Mouse (Mus musculus) limb, embryonic 10.5 days (tissue): Measurements from ENCODE around the gene Jag1. TPM values are rescaled to one million over a fixed set of nuclear protein-coding genes. Genes with fewer than 3 reads are reported as not detected.

Experiments
- DNase-seq: peaks from one replicate; pipeline ENCODE4 v3.0.0-alpha.2; 2017; ENCODE audit warnings: low spot score
- H3K27ac ChIP-seq: fragments of 300-500 bp; sonication (generic); 2 replicates; pipeline ENCODE4 v1.5.1; 2016; ENCODE audit warnings: mild to moderate bottlenecking
- H3K27me3 ChIP-seq: fragments of 300-500 bp; sonication (generic); 2 replicates; pipeline ENCODE4 v1.6.1; 2016; ENCODE audit warnings: low read depth, mild to moderate bottlenecking; ENCODE audit not compliant: poor library complexity, severe bottlenecking
- H3K36me3 ChIP-seq: fragments of 300-500 bp; sonication (generic); 2 replicates; pipeline ENCODE4 v1.6.1; 2016; ENCODE audit warnings: mild to moderate bottlenecking, moderate library complexity
- H3K4me1 ChIP-seq: fragments of 300-500 bp; sonication (generic); 2 replicates; pipeline ENCODE4 v1.6.1; 2016
- H3K4me3 ChIP-seq: fragments of 300-500 bp; sonication (generic); 2 replicates; pipeline ENCODE4 v1.5.1; 2016; ENCODE audit warnings: mild to moderate bottlenecking, moderate library complexity
- H3K9me3 ChIP-seq: fragments of 300-500 bp; sonication (generic); replicated peaks from 2 replicates; pipeline ENCODE4 v1.6.1; 2016; ENCODE audit warnings: mild to moderate bottlenecking
- WGBS: fragments of 180-500 bp; shearing (Covaris S2); methylation state at CpG from one replicate; pipeline ENCODE4 v1.1.7; 2016; 5-methylcytosine and 5-hydroxymethylcytosine counted together
- polyA plus RNA-seq: library from polyadenylated mRNA; unstranded; fragments of >200 nt; fragmentation: Nextera tagmentation; extraction: Ambion mirVana; gene quantifications from 2 replicates; pipeline ENCODE4 v1.2.1, GENCODE M21; 2016

Jag1 gene
- polyA plus RNA-seq, 1 experiment from 2014 or later = 14.7 TPM

DNA sequence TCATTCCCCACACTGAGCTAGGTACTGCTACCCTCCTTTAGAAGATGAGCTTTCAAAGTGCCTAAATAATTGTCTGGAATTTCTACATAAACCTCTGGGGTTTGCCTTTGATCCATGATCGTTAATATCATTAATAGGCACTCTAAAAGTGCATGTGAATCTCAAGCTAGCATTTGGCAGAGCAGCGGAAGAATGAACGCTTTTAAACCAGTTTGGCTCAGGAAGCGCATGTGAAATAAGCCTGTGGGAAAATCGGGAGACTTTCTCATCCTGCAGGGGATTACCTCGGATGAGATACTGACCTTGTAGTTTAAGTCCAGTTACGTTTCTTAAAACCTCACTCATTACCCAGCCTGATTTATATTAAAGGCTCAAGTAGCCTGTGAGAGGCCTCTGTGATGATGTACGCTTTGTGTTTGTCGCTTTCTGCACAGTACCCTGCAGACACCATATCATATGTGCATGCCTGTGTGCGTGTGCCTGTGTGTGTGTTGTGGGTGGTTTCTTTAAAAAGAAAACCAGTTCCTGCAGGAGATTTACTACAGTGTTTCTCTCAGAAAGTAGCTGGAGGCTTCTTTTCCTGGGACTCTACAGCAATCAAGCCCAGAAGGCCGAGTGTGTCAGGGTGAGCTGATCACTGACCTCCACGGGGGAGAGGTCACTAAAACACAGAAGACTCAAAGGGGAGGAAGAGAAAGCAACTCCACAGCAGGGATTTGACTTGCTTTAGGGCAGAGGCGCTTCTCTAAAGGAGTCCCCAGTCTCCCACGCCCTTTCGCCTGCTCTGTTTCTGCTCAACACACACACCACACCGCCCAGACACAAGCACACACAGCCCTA, 42.8 kb downstream of the Jag1 start:
- WGBS = 34% methylated on average over 15 of the region's 16 CpGs
- peak; percentile 34 for DNase-seq
- no peak overlapping the region for H3K27ac ChIP-seq

DNA sequence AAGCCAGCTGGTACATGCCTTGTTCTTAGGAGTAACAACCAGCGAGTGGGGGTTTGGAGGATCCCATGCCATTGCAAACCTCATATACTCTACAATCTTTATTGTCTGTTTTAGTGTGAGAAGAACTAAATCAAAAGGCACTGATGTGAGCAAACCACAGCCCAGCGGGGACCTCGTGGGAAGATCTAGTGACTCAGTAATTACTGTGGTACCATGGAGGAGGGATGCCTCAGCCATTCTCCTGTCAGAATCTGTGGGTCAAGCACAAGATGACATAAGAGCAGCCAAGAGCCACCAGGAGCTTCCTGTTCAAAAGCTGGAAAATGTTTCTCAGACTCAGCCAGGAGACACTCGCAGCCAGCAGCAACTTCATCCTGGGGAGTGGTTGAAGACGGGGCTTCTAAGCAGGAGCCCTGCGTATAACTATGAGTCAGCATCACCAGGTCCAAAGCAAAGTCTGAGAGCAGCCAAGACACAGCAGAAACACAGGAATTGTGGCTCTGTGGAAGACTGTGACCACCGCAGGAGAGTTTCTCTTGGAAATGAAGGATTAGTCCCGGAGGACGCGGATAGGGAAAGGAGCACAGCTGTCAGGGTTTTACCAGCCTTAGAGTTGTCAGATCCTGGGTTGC, 48.8 kb downstream of the Jag1 start:
- 90% methylated on average over 10 of the region's 10 CpGs for whole genome bisulfite sequencing
- no peaks in the 10 kb centered on the region for H3K4me1 ChIP-seq
- H3K4me3 ChIP-seq = no peak overlapping the region
- DNase-seq = peak; percentile 25
- no peaks in the 10 kb centered on the region for H3K36me3 ChIP-seq
- no peaks in the 10 kb centered on the region for H3K9me3 ChIP-seq
- H3K27me3 ChIP-seq = no peaks in the 10 kb centered on the region
- no peak overlapping the region for H3K27ac ChIP-seq

More for the DNA sequence above, 42.8 kb downstream of the Jag1 start:
- Histone ChIP-seq H3K9me3 (no peaks in the 10 kb centered on the region), H3K4me3 (no peak overlapping the region), H3K27me3 (no peaks in the 10 kb centered on the region), H3K36me3 (no peaks in the 10 kb centered on the region), H3K4me1 (peaks cover 15% of the 10 kb centered on the region)

DNA sequence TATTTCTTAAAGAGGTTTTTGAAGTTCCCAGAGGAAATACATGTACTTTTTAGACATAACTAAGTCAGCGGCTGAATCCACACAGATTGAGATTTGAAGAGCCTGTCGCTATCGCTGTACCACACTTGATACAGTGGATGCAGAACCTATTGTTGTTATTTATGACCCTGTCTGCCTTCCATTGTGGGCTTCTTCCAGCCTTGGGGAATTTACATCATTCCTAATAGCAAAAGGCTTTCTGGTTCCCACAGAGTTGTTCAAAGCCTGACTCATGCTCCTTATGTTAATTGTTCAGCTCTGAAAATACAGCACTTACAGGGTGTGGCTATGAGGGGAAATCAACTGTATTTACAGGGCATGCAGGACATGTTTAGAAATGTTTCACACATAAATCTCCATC, 51.9 kb downstream of the Jag1 start:
- H3K4me1 ChIP-seq = no peaks in the 10 kb centered on the region
- no peaks in the 10 kb centered on the region for H3K27me3 ChIP-seq
- H3K4me3 ChIP-seq = no peak overlapping the region
- no peaks in the 10 kb centered on the region for H3K9me3 ChIP-seq
- DNase-seq = no peak
- no peak overlapping the region for H3K27ac ChIP-seq
- WGBS = 97% methylated on average over 3 of the region's 3 CpGs
- H3K36me3 ChIP-seq = no peaks in the 10 kb centered on the region

DNA sequence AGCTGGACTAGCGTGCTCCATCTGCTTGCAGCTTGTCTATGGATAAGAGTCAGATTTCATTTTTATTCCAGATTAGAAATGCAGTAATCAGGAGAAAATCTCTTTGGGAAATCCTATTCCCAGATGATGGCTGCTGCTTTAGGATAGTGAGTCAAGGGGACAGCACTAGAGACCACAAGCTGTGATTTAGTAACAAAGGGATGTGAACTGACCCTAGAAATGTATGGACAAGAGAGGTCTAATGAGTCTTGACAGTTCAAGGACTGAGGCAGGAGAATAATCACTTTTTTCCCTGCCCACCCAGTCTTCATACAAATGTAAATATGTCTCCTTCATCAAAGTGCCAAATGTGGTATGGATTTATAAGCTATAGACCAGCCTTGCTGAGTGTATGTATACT, 52.6 kb downstream of the Jag1 start:
- H3K4me1 ChIP-seq = no peaks in the 10 kb centered on the region
- no peak for DNase-seq
- no peaks in the 10 kb centered on the region for H3K27me3 ChIP-seq
- no peaks in the 10 kb centered on the region for H3K9me3 ChIP-seq
- H3K36me3 ChIP-seq = no peaks in the 10 kb centered on the region
- H3K4me3 ChIP-seq = no peak overlapping the region
- 86% methylated on average over 1 of the region's 1 CpGs for WGBS
- H3K27ac ChIP-seq = no peak overlapping the region

DNA sequence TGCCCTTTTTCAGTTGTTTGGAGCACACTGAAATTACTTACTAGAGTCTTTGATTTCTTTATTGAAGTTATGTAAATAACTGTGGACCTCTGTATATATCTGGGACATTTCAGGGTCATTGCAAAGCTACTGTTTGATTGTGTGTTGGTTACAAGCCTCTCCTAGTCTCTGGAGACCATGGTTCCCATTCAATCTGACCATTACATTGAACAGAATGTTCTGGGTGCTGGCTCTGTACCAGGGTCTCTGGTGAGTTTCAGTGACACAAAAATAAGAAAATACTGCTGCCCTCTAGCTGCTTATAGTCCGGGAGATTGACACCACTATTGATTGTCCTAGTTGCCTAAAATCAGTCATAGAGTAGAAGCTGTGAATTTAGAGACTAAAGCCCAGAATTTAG, 66.5 kb downstream of the Jag1 start:
- Histone ChIP-seq H3K9me3 (no peaks in the 10 kb centered on the region), H3K27ac (no peak overlapping the region), H3K4me3 (no peak overlapping the region), H3K27me3 (no peaks in the 10 kb centered on the region), H3K36me3 (no peaks in the 10 kb centered on the region; the same call in 1 of the 2 replicates), H3K4me1 (no peaks in the 10 kb centered on the region)
- WGBS = 83% methylated on average over 1 of the region's 1 CpGs
- DNase-seq = no peak

DNA sequence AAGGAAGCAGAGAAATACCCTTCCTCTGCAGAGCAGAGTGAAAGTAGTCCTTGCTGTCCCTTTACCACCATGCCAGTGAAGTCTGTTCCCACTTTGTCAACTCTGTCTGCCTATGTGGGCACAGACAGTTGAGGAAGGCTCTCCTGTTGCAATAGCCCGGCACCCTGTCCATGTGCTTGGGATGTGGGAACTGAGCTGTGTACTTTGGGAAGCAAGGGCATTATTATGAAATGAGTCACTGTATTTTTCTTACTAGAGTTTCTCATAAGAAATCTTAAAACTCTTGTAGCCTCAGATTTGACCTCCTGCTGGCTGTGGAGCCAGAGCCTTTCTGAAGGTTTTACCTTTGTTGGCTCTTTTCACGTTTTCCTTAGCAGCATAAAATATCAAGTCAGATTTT, 67.1 kb downstream of the Jag1 start:
- Histone ChIP-seq H3K27me3 (no peaks in the 10 kb centered on the region), H3K4me3 (no peak overlapping the region), H3K36me3 (no peaks in the 10 kb centered on the region; the same call in 1 of the 2 replicates), H3K9me3 (no peaks in the 10 kb centered on the region), H3K4me1 (no peaks in the 10 kb centered on the region), H3K27ac (no peak overlapping the region)
- WGBS = 80% methylated on average over 2 of the region's 2 CpGs
- no peak for DNase-seq

DNA sequence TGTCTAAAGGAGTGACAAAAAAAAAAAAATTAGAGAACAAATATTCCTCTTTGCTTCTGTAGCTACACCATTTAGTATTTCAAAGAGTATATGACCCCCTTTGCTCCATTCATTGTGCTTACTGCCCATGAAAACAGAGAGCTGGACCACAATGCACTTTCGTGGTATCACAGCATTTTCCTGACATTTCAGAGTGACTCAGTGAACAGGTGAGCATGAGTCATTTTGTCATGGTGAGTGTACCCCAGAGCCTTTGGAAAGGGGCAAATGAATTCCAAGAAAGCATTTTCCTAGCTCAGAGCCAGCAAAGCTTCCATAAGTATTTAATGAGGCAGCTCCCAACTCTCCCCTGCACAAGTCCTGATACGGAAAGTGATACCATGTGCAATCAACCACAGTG, 72.3 kb downstream of the Jag1 start:
- Histone ChIP-seq H3K9me3 (no peaks in the 10 kb centered on the region), H3K36me3 (no peaks in the 10 kb centered on the region; the same call in 1 of the 2 replicates), H3K27me3 (no peaks in the 10 kb centered on the region), H3K4me1 (no peaks in the 10 kb centered on the region), H3K4me3 (no peak overlapping the region), H3K27ac (no peak overlapping the region)
- no peak for DNase-seq
- WGBS = 95% methylated on average over 2 of the region's 2 CpGs

Other genes with a start within 250 kb of the Jag1 start
- gene AL731706.2, start 231.0 kb downstream of the Jag1 start, polyA plus RNA-seq = 40.4 and 46.1 TPM in 2 replicates
- gene Slx4ip, start 225.4 kb downstream of the Jag1 start, polyA plus RNA-seq = 6.1 and 7.4 TPM in 2 replicates
- gene AL731706.1, start 225.3 kb downstream of the Jag1 start, polyA plus RNA-seq = 18.9 and 21.7 TPM in 2 replicates
- 11.8 and 12.4 TPM in 2 replicates for gene Mkks, start 225.3 kb downstream of the Jag1 start, polyA plus RNA-seq